In genomic region chr12:112145211-112145874, GRCm38 (mm10) we compare ENCODE assay signal across 8 mouse cellular contexts. TPM values are rescaled to one million over a fixed set of nuclear protein-coding genes. Genes with fewer than 3 reads are reported as not detected.
DNase-seq lines count a peak whose midpoint lies in the region; ATAC-seq and TF ChIP-seq lines count a peak whose summit lies in the region.

No protein-coding gene starts in this region.

- H3K4me2 ChIP-seq in midbrain, embryonic 11.5 days = peak overlapping the region; percentile 91

- under 1% methylated on average over 37 of the region's 37 CpGs for WGBS in midbrain, embryonic 11.5 days
- WGBS in small intestine, adult 2 months = under 1% methylated on average over 37 of the region's 37 CpGs

- TF ChIP-seq CTCF in small intestine, adult 2 months (IDR thresholded peaks at IDR 0.05; ENCODE audit: extremely low read depth, insufficient read length, insufficient replicate concordance, low read depth, low read length) = peak; percentile 88

- peak overlapping the region; percentile 70 for H3K9ac ChIP-seq in midbrain, embryonic 11.5 days (ENCODE audit: low read length)

- intact Hi-C loops in left cerebral cortex, postnatal 4 days (cut with DNase I) = loop anchor here (1.0 to 10.0 kb wide), 3 partner anchors 189 to 397 kb away; no protein-coding TSS in a partner anchor

- TF ChIP-seq POLR2A in small intestine, adult 2 months (IDR thresholded peaks at IDR 0.05; ENCODE audit: low read depth, low read length) = no peak; the same call in 1 of the 2 replicates

- no peaks in the 10 kb centered on the region for H3K9me3 ChIP-seq in midbrain, embryonic 11.5 days (ENCODE audit: control insufficient read depth, low read length)

- H3K4me1 ChIP-seq in midbrain, embryonic 11.5 days (ENCODE audit: control insufficient read depth, insufficient read depth, low read length) = peaks cover 29% of the 10 kb centered on the region
- H3K4me1 ChIP-seq in small intestine, adult 2 months (ENCODE audit: control insufficient read depth, insufficient read depth, insufficient read length, low read length) = peaks cover 5% of the 10 kb centered on the region; the same call in 1 of the 2 replicates

- DNase-seq in monocyte, adult 2 months (ENCODE audit: low read depth in 1 of 2, low spot score in 2 of 2) = peak; percentile 20 to 58
- DNase-seq in embryo, embryonic 9.5 days (ENCODE audit: extremely low spot score) = peak; percentile 91
- DNase-seq in heart, adult 18-20 months = peak; percentile 87 to 91
- DNase-seq in kidney, adult 11 months = peak; percentile 64
- DNase-seq in left cerebral cortex, postnatal 4 days = peak; percentile 85
- DNase-seq in midbrain, embryonic 11.5 days (ENCODE audit: low spot score, missing footprints) = peak; percentile 99

- ATAC-seq in monocyte, adult 5-6 weeks (replicated peaks; ENCODE audit: insufficient number of reproducible peaks, low FRiP score, low TSS enrichment, poor library complexity, severe bottlenecking) = no peak
- ATAC-seq in midbrain, embryonic 11.5 days (ENCODE audit: low FRiP score) = peak; percentile 66

- peaks cover 57% of the 10 kb centered on the region for H3K27me3 ChIP-seq in midbrain, embryonic 11.5 days (ENCODE audit: control insufficient read depth, insufficient read depth, low read length)
- peaks cover 49% of the 10 kb centered on the region for H3K27me3 ChIP-seq in small intestine, adult 2 months (ENCODE audit: control insufficient read depth, insufficient read depth, low read length)

- H3K36me3 ChIP-seq in midbrain, embryonic 11.5 days (ENCODE audit: control insufficient read depth, insufficient read depth, low read length) = no peaks in the 10 kb centered on the region
- H3K36me3 ChIP-seq in small intestine, adult 2 months (ENCODE audit: control insufficient read depth, insufficient read depth, low read length) = no peaks in the 10 kb centered on the region

- H3K4me3 ChIP-seq in midbrain, embryonic 11.5 days (ENCODE audit: low read depth, low read length) = peak overlapping the region; percentile 54
- peak overlapping the region; percentile 54 for H3K4me3 ChIP-seq in small intestine, adult 2 months (ENCODE audit: low read depth, low read length)

- H3K27ac ChIP-seq in midbrain, embryonic 11.5 days (ENCODE audit: low read depth, low read length) = no peak overlapping the region; the same call in 1 of the 2 replicates
- no peak overlapping the region for H3K27ac ChIP-seq in small intestine, adult 2 months (ENCODE audit: insufficient read depth, low read depth, low read length)

RNA-seq across cellular contexts. Expression of gene Kif26a, which starts 0.7 kb away (rescaled TPM):
- not detected in 3 replicates for total RNA-seq in monocyte, adult 5-6 weeks (2017)
- 1 to 10 TPM; 8.1 to 8.3 TPM for total RNA-seq in heart, adult 18-20 months (2021)
- 10 to 100 TPM; 23.0 to 24.6 TPM for total RNA-seq in left cerebral cortex, postnatal 4 days (2021)
- 2.6 and 3.5 TPM in 2 replicates for polyA plus RNA-seq in midbrain, embryonic 11.5 days (2014; fragmentation: Nextera tagmentation; extraction: Ambion mirVana)
- 2.1 and 2.7 TPM in 2 replicates for polyA plus RNA-seq in small intestine, adult 2 months (2012; rRNA removed)

RNA-seq across cellular contexts. Expression of gene Aspg, which starts 38.9 kb away (rescaled TPM):
- not detected in 3 replicates for total RNA-seq in monocyte, adult 5-6 weeks (2017)
- total RNA-seq in heart, adult 18-20 months (2021) = 1 to 10 TPM in 1 of 2 experiments, under 1 TPM in 1; 0.17 to 4.3 TPM
- total RNA-seq in left cerebral cortex, postnatal 4 days (2021) = 1 to 10 TPM; 1.2 to 1.4 TPM
- polyA plus RNA-seq in midbrain, embryonic 11.5 days (2014; fragmentation: Nextera tagmentation; extraction: Ambion mirVana) = 0.25 TPM in 1 of 2 replicates, not detected in the other
- polyA plus RNA-seq in small intestine, adult 2 months (2012; rRNA removed) = 2.4 and 14.5 TPM in 2 replicates

Comparison
In these comparisons a context has a peak if more than half of its experiments do, and no peak if none do; other contexts are left out.
1. DNase-seq: peak in every context shown above with its lines; median percentile 99 in midbrain, embryonic 11.5 days; 91 in embryo, embryonic 9.5 days; 89 in heart, adult 18-20 months; 85 in left cerebral cortex, postnatal 4 days; 64 in kidney, adult 11 months; 39 in monocyte, adult 2 months.